Mouse (Mus musculus) spleen, postnatal 14 days (tissue): Measurements from ENCODE around the gene AI481877.
A peak's percentile ranks its signal among the peaks of the same experiment; 100 is the strongest.

Experiments
- DNase-seq, 2 experiments: peaks; one replicate each; pipeline ENCODE4 v3.0.0; 2021 to 2022; ENCODE audit warnings: low spot score in 2 of 2

Gene AI481877

GRCm38 (mm10) chr4:59125053-59125452 lies 13.7 kb downstream of the AI481877 start:
- DNase-seq, result no peak

- no peak for DNase-seq
Measured at GRCm38 (mm10) chr4:59123557-59123956, 15.2 kb downstream of the AI481877 start.

- no peak for DNase-seq
Measured at GRCm38 (mm10) chr4:59117644-59118495, 20.9 kb downstream of the AI481877 start.

GRCm38 (mm10) chr4:59108721-59109120 lies 30.1 kb downstream of the AI481877 start:
- no peak for DNase-seq

GRCm38 (mm10) chr4:59107886-59108285 lies 30.9 kb downstream of the AI481877 start:
- DNase-seq, result no peak

GRCm38 (mm10) chr4:59106661-59107060 lies 32.1 kb downstream of the AI481877 start:
- DNase-seq, result no peak

- no peak for DNase-seq
Measured at GRCm38 (mm10) chr4:59104166-59104565, 34.6 kb downstream of the AI481877 start.

- DNase-seq, result peak in 1 of 2 experiments; percentile 52
Measured at GRCm38 (mm10) chr4:59096393-59096792, 42.4 kb downstream of the AI481877 start.

- no peak for DNase-seq
Measured at GRCm38 (mm10) chr4:59089391-59089790, 49.4 kb downstream of the AI481877 start.

GRCm38 (mm10) chr4:59083430-59083829 lies 55.4 kb downstream of the AI481877 start:
- DNase-seq, result no peak

GRCm38 (mm10) chr4:59069276-59069675 lies 69.5 kb downstream of the AI481877 start:
- no peak for DNase-seq

- no peak for DNase-seq
Measured at GRCm38 (mm10) chr4:59062526-59062925, 76.3 kb downstream of the AI481877 start.

- no peak for DNase-seq
Measured at GRCm38 (mm10) chr4:59057929-59058328, 80.9 kb downstream of the AI481877 start.

- DNase-seq, result no peak
Measured at GRCm38 (mm10) chr4:59051081-59051480, 87.7 kb downstream of the AI481877 start.

- DNase-seq, result no peak
Measured at GRCm38 (mm10) chr4:59047222-59047621, 91.6 kb downstream of the AI481877 start.

- no peak for DNase-seq
Measured at GRCm38 (mm10) chr4:59043891-59044290, 94.9 kb downstream of the AI481877 start.

GRCm38 (mm10) chr4:59043074-59043473 lies 95.7 kb downstream of the AI481877 start:
- no peak for DNase-seq

GRCm38 (mm10) chr4:59040397-59041287 lies 98.1 kb downstream of the AI481877 start:
- DNase-seq, result no peak

- no peak for DNase-seq
Measured at GRCm38 (mm10) chr4:59037525-59037924, 101.3 kb downstream of the AI481877 start.

GRCm38 (mm10) chr4:59036490-59037127 lies 102.2 kb downstream of the AI481877 start:
- DNase-seq, result peak; percentile 61 to 70

GRCm38 (mm10) chr4:59035786-59036350 lies 102.9 kb downstream of the AI481877 start:
- DNase-seq, result no peak
